Mouse (Mus musculus): ENCODE data around the gene Gal3st2. TPM values are rescaled to one million over a fixed set of nuclear protein-coding genes. Genes with fewer than 3 reads are reported as not detected.
"Not testable (repeated sequence)": the region's sequence is repeated elsewhere in the genome, so short reads cannot be mapped to it uniquely, and the experiment has no call there.

Gal3st2 gene
- polyA plus RNA-seq, 1 experiment from 2014 or later: 0.11 TPM

- ATAC-seq (ENCODE audit: low read depth): no peak
- 93% methylated on average over 9 of the region's 9 CpGs for WGBS
- no peak overlapping the region; the same call in 1 of the 2 replicates for H3K4me3 ChIP-seq (ENCODE audit: low read length)
- no peaks in the 10 kb centered on the region for H3K27me3 ChIP-seq (ENCODE audit: control insufficient read depth, insufficient read depth, low read depth, low read length)
- no peaks in the 10 kb centered on the region for H3K4me1 ChIP-seq (replicated peaks; ENCODE audit: control insufficient read depth, insufficient read depth, low read length)
- peak overlapping the region; percentile 78; the same call in 1 of the 2 replicates for H3K9ac ChIP-seq (ENCODE audit: low read length)
- H3K36me3 ChIP-seq (ENCODE audit: control insufficient read depth, insufficient read depth, low read length): no peaks in the 10 kb centered on the region
- peak overlapping the region; percentile 53 for H3K4me2 ChIP-seq (ENCODE audit: low read depth, low read length)
- H3K27ac ChIP-seq (ENCODE audit: low read length): no peak overlapping the region
- no peaks in the 10 kb centered on the region for H3K9me3 ChIP-seq (ENCODE audit: control insufficient read depth, low read length)
Measured at GRCm38 (mm10) chr1:93826540-93826835, 34.6 kb upstream of the Gal3st2 start.

GRCm38 (mm10) chr1:93832754-93833360, 28.2 kb upstream of the Gal3st2 start:
- 70% methylated on average over 3 of the region's 4 CpGs for WGBS
- H3K27me3 ChIP-seq (ENCODE audit: control insufficient read depth, insufficient read depth, low read depth, low read length); H3K27ac ChIP-seq (ENCODE audit: low read length); ATAC-seq (ENCODE audit: low read depth); H3K4me3 ChIP-seq (ENCODE audit: low read length); H3K9ac ChIP-seq (ENCODE audit: low read length); H3K4me1 ChIP-seq (replicated peaks; ENCODE audit: control insufficient read depth, insufficient read depth, low read length); H3K36me3 ChIP-seq (ENCODE audit: control insufficient read depth, insufficient read depth, low read length); H3K4me2 ChIP-seq (ENCODE audit: low read depth, low read length); H3K9me3 ChIP-seq (ENCODE audit: control insufficient read depth, low read length): not testable (repeated sequence)

DNA sequence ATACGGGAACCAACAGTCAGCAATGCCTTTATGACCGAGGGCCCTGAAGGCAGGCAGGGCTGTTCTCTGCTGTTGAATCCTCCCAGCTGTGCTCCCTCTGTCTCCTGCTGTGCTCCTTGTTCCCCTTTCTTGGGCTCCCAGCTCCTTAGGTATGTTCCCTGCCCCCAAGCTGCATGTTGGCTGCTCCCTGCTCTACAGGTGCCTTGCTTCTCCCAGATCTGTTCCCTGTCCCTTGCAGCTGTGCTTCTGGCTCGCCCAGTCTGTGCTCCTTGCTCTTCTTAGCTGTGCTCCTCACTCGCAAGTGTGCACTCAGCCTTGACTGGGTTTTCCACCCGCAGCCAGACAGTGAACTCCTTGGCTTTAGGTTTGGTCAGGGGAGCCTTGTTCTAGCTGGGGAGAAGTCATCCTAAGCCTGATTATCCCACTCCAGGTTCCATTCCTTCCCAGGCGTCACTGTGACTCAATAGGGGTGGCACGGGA, 26.4 kb upstream of the Gal3st2 start:
- H3K9ac ChIP-seq (ENCODE audit: low read length): no peak overlapping the region
- no peak overlapping the region for H3K4me3 ChIP-seq (ENCODE audit: low read length)
- ATAC-seq (ENCODE audit: low read depth): no peak
- H3K27me3 ChIP-seq (ENCODE audit: control insufficient read depth, insufficient read depth, low read depth, low read length): no peaks in the 10 kb centered on the region
- H3K4me1 ChIP-seq (replicated peaks; ENCODE audit: control insufficient read depth, insufficient read depth, low read length): no peaks in the 10 kb centered on the region
- no peaks in the 10 kb centered on the region for H3K9me3 ChIP-seq (ENCODE audit: control insufficient read depth, low read length)
- 85% methylated on average over 7 of the region's 7 CpGs for whole genome bisulfite sequencing
- peaks cover 2% of the 10 kb centered on the region; the same call in 1 of the 2 replicates for H3K36me3 ChIP-seq (ENCODE audit: control insufficient read depth, insufficient read depth, low read length)
- no peak overlapping the region for H3K27ac ChIP-seq (ENCODE audit: low read length)
- no peak overlapping the region for H3K4me2 ChIP-seq (ENCODE audit: low read depth, low read length)

DNA sequence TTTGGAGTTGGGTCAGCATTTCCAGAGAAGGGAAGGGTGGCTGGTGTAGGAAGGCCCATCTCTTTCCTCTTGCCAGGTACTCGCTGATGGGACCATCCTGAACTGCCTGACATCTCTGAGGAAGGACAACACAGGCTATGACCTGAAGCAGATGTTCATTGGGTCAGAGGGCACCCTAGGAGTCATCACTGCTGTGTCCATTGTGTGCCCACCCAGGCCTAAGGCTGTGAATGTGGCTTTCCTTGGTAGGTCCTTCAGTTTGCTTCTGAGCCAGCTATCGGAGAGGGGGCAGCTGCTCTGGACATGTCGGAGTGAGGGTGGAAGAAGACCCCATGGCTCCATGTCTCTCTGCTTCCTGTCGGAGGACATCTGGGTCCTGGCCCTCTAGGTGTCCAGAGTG, 25.9 kb upstream of the Gal3st2 start:
- no peak for ATAC-seq (ENCODE audit: low read depth)

DNA sequence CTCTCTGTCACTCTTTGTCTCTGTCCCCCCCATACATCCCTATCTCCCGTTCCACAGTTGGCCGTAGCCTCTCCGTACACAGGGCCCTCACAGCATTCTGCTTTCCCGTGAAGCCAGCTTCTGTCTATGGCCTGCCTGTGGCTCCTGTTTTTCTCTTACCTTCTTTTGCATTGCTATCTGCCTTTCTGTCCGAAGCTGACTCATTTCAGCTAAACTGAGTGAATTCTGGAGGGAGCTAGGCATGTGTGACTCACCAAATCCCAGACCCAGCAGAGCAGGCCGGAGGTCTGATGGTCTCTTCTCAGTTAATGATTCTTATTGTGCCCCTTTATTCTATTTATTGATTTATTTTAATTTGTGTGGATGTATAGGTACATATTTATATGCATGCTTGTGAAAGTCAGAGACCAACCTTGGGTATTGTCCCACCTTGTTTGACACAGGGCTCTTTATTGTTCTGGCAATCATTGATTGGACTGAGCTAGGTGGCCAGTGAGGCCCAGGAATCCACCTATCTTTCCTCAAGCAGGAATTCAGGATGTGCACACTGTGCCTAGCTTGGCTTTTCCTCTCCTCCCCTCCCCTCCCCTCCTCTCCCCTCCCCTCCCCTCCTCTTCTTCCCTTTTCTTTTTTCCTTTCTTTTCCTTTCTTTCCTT, 25.1 kb upstream of the Gal3st2 start:
- WGBS: 91% methylated on average over 6 of the region's 6 CpGs
- no peak for ATAC-seq (ENCODE audit: low read depth)
- no peaks in the 10 kb centered on the region for H3K9me3 ChIP-seq (ENCODE audit: control insufficient read depth, low read length)
- H3K4me1 ChIP-seq (replicated peaks; ENCODE audit: control insufficient read depth, insufficient read depth, low read length): no peaks in the 10 kb centered on the region
- H3K9ac ChIP-seq (ENCODE audit: low read length): no peak overlapping the region
- H3K36me3 ChIP-seq (ENCODE audit: control insufficient read depth, insufficient read depth, low read length): peaks cover 2% of the 10 kb centered on the region; the same call in 1 of the 2 replicates
- H3K27me3 ChIP-seq (ENCODE audit: control insufficient read depth, insufficient read depth, low read depth, low read length): no peaks in the 10 kb centered on the region
- H3K27ac ChIP-seq (ENCODE audit: low read length): no peak overlapping the region
- no peak overlapping the region for H3K4me3 ChIP-seq (ENCODE audit: low read length)
- no peak overlapping the region for H3K4me2 ChIP-seq (ENCODE audit: low read depth, low read length)

More for the DNA sequence above, 25.9 kb upstream of the Gal3st2 start:
- Histone ChIP-seq H3K9ac (ENCODE audit: low read length) (no peak overlapping the region), H3K4me3 (ENCODE audit: low read length) (no peak overlapping the region), H3K27me3 (ENCODE audit: control insufficient read depth, insufficient read depth, low read depth, low read length) (no peaks in the 10 kb centered on the region), H3K4me1 (replicated peaks; ENCODE audit: control insufficient read depth, insufficient read depth, low read length) (no peaks in the 10 kb centered on the region), H3K36me3 (ENCODE audit: control insufficient read depth, insufficient read depth, low read length) (peaks cover 2% of the 10 kb centered on the region; the same call in 1 of the 2 replicates), H3K27ac (ENCODE audit: low read length) (no peak overlapping the region), H3K4me2 (ENCODE audit: low read depth, low read length) (no peak overlapping the region), H3K9me3 (ENCODE audit: control insufficient read depth, low read length) (no peaks in the 10 kb centered on the region)
- 93% methylated on average over 4 of the region's 4 CpGs for WGBS

- ATAC-seq (ENCODE audit: low read depth): no peak
- no peaks in the 10 kb centered on the region for H3K9me3 ChIP-seq (ENCODE audit: control insufficient read depth, low read length)
- H3K36me3 ChIP-seq (ENCODE audit: control insufficient read depth, insufficient read depth, low read length): peaks cover 2% of the 10 kb centered on the region; the same call in 1 of the 2 replicates
- no peaks in the 10 kb centered on the region for H3K27me3 ChIP-seq (ENCODE audit: control insufficient read depth, insufficient read depth, low read depth, low read length)
- H3K4me1 ChIP-seq (replicated peaks; ENCODE audit: control insufficient read depth, insufficient read depth, low read length): no peaks in the 10 kb centered on the region
- H3K4me2 ChIP-seq (ENCODE audit: low read depth, low read length): no peak overlapping the region
- WGBS: 90% methylated on average over 2 of the region's 2 CpGs
- H3K9ac ChIP-seq (ENCODE audit: low read length): no peak overlapping the region
- no peak overlapping the region for H3K4me3 ChIP-seq (ENCODE audit: low read length)
- H3K27ac ChIP-seq (ENCODE audit: low read length): no peak overlapping the region
Measured at GRCm38 (mm10) chr1:93836532-93836913, 24.6 kb upstream of the Gal3st2 start.

GRCm38 (mm10) chr1:93837335-93837734, 23.8 kb upstream of the Gal3st2 start:
- WGBS: 89% methylated on average over 8 of the region's 8 CpGs
- Histone ChIP-seq H3K9ac (ENCODE audit: low read length) (no peak overlapping the region), H3K27ac (ENCODE audit: low read length) (no peak overlapping the region), H3K4me1 (replicated peaks; ENCODE audit: control insufficient read depth, insufficient read depth, low read length) (no peaks in the 10 kb centered on the region), H3K36me3 (ENCODE audit: control insufficient read depth, insufficient read depth, low read length) (peaks cover 2% of the 10 kb centered on the region; the same call in 1 of the 2 replicates), H3K4me2 (ENCODE audit: low read depth, low read length) (no peak overlapping the region), H3K9me3 (ENCODE audit: control insufficient read depth, low read length) (no peaks in the 10 kb centered on the region), H3K4me3 (ENCODE audit: low read length) (no peak overlapping the region), H3K27me3 (ENCODE audit: control insufficient read depth, insufficient read depth, low read depth, low read length) (no peaks in the 10 kb centered on the region)
- ATAC-seq (ENCODE audit: low read depth): no peak

GRCm38 (mm10) chr1:93838569-93838968, 22.5 kb upstream of the Gal3st2 start:
- not testable (repeated sequence) for H3K4me1 ChIP-seq (replicated peaks; ENCODE audit: control insufficient read depth, insufficient read depth, low read length); H3K9ac ChIP-seq (ENCODE audit: low read length); H3K4me2 ChIP-seq (ENCODE audit: low read depth, low read length); H3K36me3 ChIP-seq (ENCODE audit: control insufficient read depth, insufficient read depth, low read length); H3K4me3 ChIP-seq (ENCODE audit: low read length); H3K9me3 ChIP-seq (ENCODE audit: control insufficient read depth, low read length); ATAC-seq (ENCODE audit: low read depth); H3K27ac ChIP-seq (ENCODE audit: low read length); H3K27me3 ChIP-seq (ENCODE audit: control insufficient read depth, insufficient read depth, low read depth, low read length)
- 83% methylated on average over 8 of the region's 8 CpGs for WGBS

DNA sequence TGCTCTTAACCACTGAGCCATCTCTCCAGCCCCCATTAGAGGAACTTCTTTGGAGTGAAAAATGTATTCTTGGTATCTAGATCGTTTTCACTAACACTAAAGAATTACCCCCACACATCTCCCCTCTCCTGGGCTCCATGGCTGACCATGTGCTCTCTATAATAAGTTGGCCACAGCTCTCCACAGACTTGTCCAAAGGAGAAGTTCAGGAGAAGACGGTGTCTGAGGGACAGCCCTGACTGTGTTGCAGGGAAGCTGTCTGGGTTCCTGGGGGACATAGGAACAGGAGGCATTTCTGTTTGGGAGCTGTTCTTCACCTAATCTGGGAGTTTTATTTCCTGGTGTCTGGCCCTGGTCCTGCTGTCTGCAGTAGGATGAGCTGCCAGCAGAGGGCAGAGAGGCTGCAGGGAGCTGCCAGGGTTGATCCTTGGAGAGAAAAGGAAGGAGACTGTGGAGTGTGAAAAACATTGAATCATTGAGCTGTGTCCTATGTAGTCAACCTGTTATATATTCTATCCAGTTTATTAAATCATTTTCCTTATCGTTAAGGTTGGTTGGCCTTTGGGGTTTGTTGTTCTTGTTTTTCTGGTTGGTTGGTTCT, 15.2 kb upstream of the Gal3st2 start:
- H3K9me3 ChIP-seq (ENCODE audit: control insufficient read depth, low read length); H3K27ac ChIP-seq (ENCODE audit: low read length); H3K4me1 ChIP-seq (replicated peaks; ENCODE audit: control insufficient read depth, insufficient read depth, low read length); H3K4me3 ChIP-seq (ENCODE audit: low read length); H3K36me3 ChIP-seq (ENCODE audit: control insufficient read depth, insufficient read depth, low read length); H3K27me3 ChIP-seq (ENCODE audit: control insufficient read depth, insufficient read depth, low read depth, low read length); H3K4me2 ChIP-seq (ENCODE audit: low read depth, low read length); H3K9ac ChIP-seq (ENCODE audit: low read length): not testable (repeated sequence)
- peak; percentile 43; the same call in 1 of the 2 replicates for ATAC-seq (ENCODE audit: low read depth)
- 70% methylated on average over 1 of the region's 3 CpGs for WGBS

Measured in lung, embryonic 16.5 days (tissue).